In the genomic region with DNA sequence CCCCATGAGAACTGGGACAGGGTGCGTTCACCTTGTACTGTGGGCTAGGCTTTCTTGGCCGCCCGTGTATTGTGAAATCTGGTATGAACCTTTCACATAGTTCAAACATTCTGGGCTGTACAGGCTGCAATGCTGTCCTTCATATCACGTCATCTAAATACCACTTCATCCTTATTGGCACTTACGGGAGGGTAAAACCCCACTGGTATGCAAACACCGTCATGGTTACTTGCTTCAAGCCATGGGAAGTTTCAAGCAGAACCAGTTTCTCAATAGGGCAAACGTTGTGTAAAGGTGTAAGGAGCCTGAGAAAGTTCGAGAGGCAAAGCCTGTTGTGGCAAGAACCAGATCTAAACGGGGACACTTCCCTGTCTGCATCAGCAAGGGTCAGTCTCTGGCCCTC, we compare ENCODE assay signal across 10 mouse cellular contexts. TPM values are rescaled to one million over a fixed set of nuclear protein-coding genes. Genes with fewer than 3 reads are reported as not detected.
DNase-seq lines count a peak whose midpoint lies in the region; ATAC-seq lines count a peak whose summit lies in the region.
"Had no signal": no experiment of that assay in that cellular context is flagged by ENCODE, and none has a peak within 500 bp of the region (broad histone marks: within the 10 kb centered on the region; RNA-seq: fewer than 3 reads in every experiment).

No protein-coding gene starts in this region.

- H3K9me3 ChIP-seq in limb, embryonic 15.5 days = no peaks in the 10 kb centered on the region
- H3K9me3 ChIP-seq in limb, embryonic 10.5 days (replicated peaks) = no peaks in the 10 kb centered on the region
- H3K9me3 ChIP-seq in embryonic facial prominence, embryonic 15.5 days (replicated peaks) = no peaks in the 10 kb centered on the region
- no peaks in the 10 kb centered on the region for H3K9me3 ChIP-seq in hindbrain, embryonic 14.5 days (ENCODE audit: control insufficient read depth, low read length)
- H3K9me3 ChIP-seq in midbrain, embryonic 13.5 days = no peaks in the 10 kb centered on the region
- H3K9me3 ChIP-seq: hindbrain, embryonic 15.5 days had no signal

- no peak overlapping the region for H3K4me3 ChIP-seq in limb, embryonic 15.5 days
- H3K4me3 ChIP-seq in limb, embryonic 10.5 days = no peak overlapping the region
- no peak overlapping the region for H3K4me3 ChIP-seq in embryonic facial prominence, embryonic 15.5 days (replicated peaks)
- no peak overlapping the region for H3K4me3 ChIP-seq in hindbrain, embryonic 14.5 days (replicated peaks; ENCODE audit: low read length)
- H3K4me3 ChIP-seq in midbrain, embryonic 13.5 days (replicated peaks) = no peak overlapping the region
- H3K4me3 ChIP-seq: hindbrain, embryonic 15.5 days had no signal

- H3K9ac ChIP-seq in limb, embryonic 15.5 days = no peak overlapping the region
- no peak overlapping the region for H3K9ac ChIP-seq in embryonic facial prominence, embryonic 15.5 days
- H3K9ac ChIP-seq in hindbrain, embryonic 14.5 days = no peak overlapping the region
- H3K9ac ChIP-seq in midbrain, embryonic 13.5 days (replicated peaks) = no peak overlapping the region
- H3K9ac ChIP-seq: hindbrain, embryonic 15.5 days had no signal

- no peaks in the 10 kb centered on the region for H3K27me3 ChIP-seq in limb, embryonic 15.5 days
- H3K27me3 ChIP-seq in limb, embryonic 10.5 days (ENCODE audit: low read depth, poor library complexity, severe bottlenecking) = no peaks in the 10 kb centered on the region
- no peaks in the 10 kb centered on the region for H3K27me3 ChIP-seq in embryonic facial prominence, embryonic 15.5 days
- no peaks in the 10 kb centered on the region for H3K27me3 ChIP-seq in hindbrain, embryonic 14.5 days (ENCODE audit: control insufficient read depth, insufficient read depth, low read length)
- no peaks in the 10 kb centered on the region for H3K27me3 ChIP-seq in midbrain, embryonic 13.5 days
- H3K27me3 ChIP-seq: hindbrain, embryonic 15.5 days had no signal

- no peak for DNase-seq in limb, embryonic 10.5 days (ENCODE audit: low spot score)
- peak; percentile 38 for DNase-seq in kidney, postnatal 14 days
- no peak for DNase-seq in hindbrain, embryonic 14.5 days (ENCODE audit: low spot score)
- DNase-seq in gastrocnemius, postnatal 14 days = no peak
- DNase-seq: cerebellum, adult 2 months had no signal

- peak; percentile 65; the same call in 1 of the 2 replicates for ATAC-seq in limb, embryonic 15.5 days (ENCODE audit: insufficient number of reproducible peaks, low FRiP score, low TSS enrichment, low read depth)
- ATAC-seq in embryonic facial prominence, embryonic 15.5 days (ENCODE audit: insufficient number of reproducible peaks, low FRiP score, low TSS enrichment, low read depth) = peak; percentile 51; the same call in 1 of the 2 replicates
- peak; percentile 97 for ATAC-seq in neutrophil, adult 5-6 weeks (ENCODE audit: extremely low read depth, insufficient number of reproducible peaks, low FRiP score, poor library complexity, severe bottlenecking)
- no peak for ATAC-seq in hindbrain, embryonic 14.5 days (ENCODE audit: low FRiP score)
- ATAC-seq in midbrain, embryonic 13.5 days = no peak

- WGBS in limb, embryonic 15.5 days = 62% methylated on average over 9 of the region's 9 CpGs
- 83% methylated on average over 9 of the region's 9 CpGs for WGBS in limb, embryonic 10.5 days
- WGBS in embryonic facial prominence, embryonic 15.5 days = 51% methylated on average over 9 of the region's 9 CpGs
- WGBS in hindbrain, embryonic 14.5 days = 84% methylated on average over 9 of the region's 9 CpGs
- WGBS in midbrain, embryonic 13.5 days = 82% methylated on average over 9 of the region's 9 CpGs

- H3K4me2 ChIP-seq in limb, embryonic 15.5 days = no peak overlapping the region
- H3K4me2 ChIP-seq in embryonic facial prominence, embryonic 15.5 days (replicated peaks) = no peak overlapping the region
- no peak overlapping the region for H3K4me2 ChIP-seq in hindbrain, embryonic 14.5 days (replicated peaks)
- no peak overlapping the region for H3K4me2 ChIP-seq in midbrain, embryonic 13.5 days (replicated peaks)
- H3K4me2 ChIP-seq: hindbrain, embryonic 15.5 days had no signal

- no peaks in the 10 kb centered on the region for H3K36me3 ChIP-seq in limb, embryonic 15.5 days
- no peaks in the 10 kb centered on the region for H3K36me3 ChIP-seq in limb, embryonic 10.5 days
- no peaks in the 10 kb centered on the region for H3K36me3 ChIP-seq in embryonic facial prominence, embryonic 15.5 days
- H3K36me3 ChIP-seq in hindbrain, embryonic 14.5 days (replicated peaks; ENCODE audit: control insufficient read depth, insufficient read depth) = no peaks in the 10 kb centered on the region
- no peaks in the 10 kb centered on the region for H3K36me3 ChIP-seq in midbrain, embryonic 13.5 days
- H3K36me3 ChIP-seq: hindbrain, embryonic 15.5 days had no signal

- intact Hi-C loops in gastrocnemius, postnatal 14 days (cut with DNase I; ENCODE audit: low total_unique reads) = no loop called here

- 0 out of 2 replicates have a peak overlapping the region, but pooled peaks have one; percentile 29 for H3K27ac ChIP-seq in limb, embryonic 15.5 days
- H3K27ac ChIP-seq in limb, embryonic 10.5 days = no peak overlapping the region
- H3K27ac ChIP-seq in embryonic facial prominence, embryonic 15.5 days (replicated peaks) = peak overlapping the region; percentile 60; the same call in 1 of the 2 replicates
- H3K27ac ChIP-seq in hindbrain, embryonic 14.5 days = no peak overlapping the region
- no peak overlapping the region for H3K27ac ChIP-seq in midbrain, embryonic 13.5 days
- H3K27ac ChIP-seq: hindbrain, embryonic 15.5 days had no signal

- H3K4me1 ChIP-seq in limb, embryonic 15.5 days = no peaks in the 10 kb centered on the region
- no peaks in the 10 kb centered on the region for H3K4me1 ChIP-seq in limb, embryonic 10.5 days
- no peaks in the 10 kb centered on the region for H3K4me1 ChIP-seq in embryonic facial prominence, embryonic 15.5 days
- H3K4me1 ChIP-seq in hindbrain, embryonic 14.5 days (replicated peaks; ENCODE audit: control insufficient read depth, insufficient read depth, low read length) = no peaks in the 10 kb centered on the region
- H3K4me1 ChIP-seq in midbrain, embryonic 13.5 days (replicated peaks) = no peaks in the 10 kb centered on the region
- H3K4me1 ChIP-seq: hindbrain, embryonic 15.5 days had no signal

RNA-seq across cellular contexts. Expression of gene Dusp16, which starts 10.2 kb away (rescaled TPM):
- 21.5 and 22.6 TPM in 2 replicates for polyA plus RNA-seq in limb, embryonic 15.5 days (2015; fragmentation: Nextera tagmentation; extraction: Ambion mirVana)
- 8.7 and 10.0 TPM in 2 replicates for polyA plus RNA-seq in limb, embryonic 10.5 days (2016; fragmentation: Nextera tagmentation; extraction: Ambion mirVana)
- polyA plus RNA-seq in embryonic facial prominence, embryonic 15.5 days (2015; fragmentation: Nextera tagmentation; extraction: Ambion mirVana) = 19.6 and 20.3 TPM in 2 replicates
- total RNA-seq in neutrophil, adult 5-6 weeks (2017) = 19.6 and 20.3 TPM in 2 replicates
- 5.4 and 5.7 TPM in 2 replicates for polyA plus RNA-seq in hindbrain, embryonic 14.5 days (2014; fragmentation: Nextera tagmentation; extraction: Ambion mirVana)
- 10 to 100 TPM; 13.5 to 14.4 TPM for total RNA-seq in gastrocnemius, postnatal 14 days (2021)
- 7.5 and 7.7 TPM in 2 replicates for polyA plus RNA-seq in midbrain, embryonic 13.5 days (2015; fragmentation: Nextera tagmentation; extraction: Ambion mirVana)

RNA-seq across cellular contexts. Expression of gene Crebl2, which starts 27.3 kb away (rescaled TPM):
- 3.3 and 3.9 TPM in 2 replicates for polyA plus RNA-seq in limb, embryonic 15.5 days (2015; fragmentation: Nextera tagmentation; extraction: Ambion mirVana)
- 0.79 and 0.99 TPM in 2 replicates for polyA plus RNA-seq in limb, embryonic 10.5 days (2016; fragmentation: Nextera tagmentation; extraction: Ambion mirVana)
- 3.4 TPM in 2 replicates for polyA plus RNA-seq in embryonic facial prominence, embryonic 15.5 days (2015; fragmentation: Nextera tagmentation; extraction: Ambion mirVana)
- total RNA-seq in neutrophil, adult 5-6 weeks (2017) = 47.6 and 53.7 TPM in 2 replicates
- 3.2 and 3.3 TPM in 2 replicates for polyA plus RNA-seq in hindbrain, embryonic 14.5 days (2014; fragmentation: Nextera tagmentation; extraction: Ambion mirVana)
- 1 to 10 TPM; 3.5 to 5.0 TPM for total RNA-seq in gastrocnemius, postnatal 14 days (2021)
- polyA plus RNA-seq in midbrain, embryonic 13.5 days (2015; fragmentation: Nextera tagmentation; extraction: Ambion mirVana) = 3.7 and 4.3 TPM in 2 replicates

Comparison
In these comparisons a context has a peak if more than half of its experiments do, and no peak if none do; other contexts are left out.
1. H3K27ac ChIP-seq: peak in limb, embryonic 15.5 days (single experiment) and embryonic facial prominence, embryonic 15.5 days (single experiment); none in limb, embryonic 10.5 days (single experiment), hindbrain, embryonic 14.5 days (single experiment) and midbrain, embryonic 13.5 days (single experiment).
2. ATAC-seq: peak in limb, embryonic 15.5 days (single experiment), embryonic facial prominence, embryonic 15.5 days (single experiment) and neutrophil, adult 5-6 weeks (single experiment); none in hindbrain, embryonic 14.5 days (single experiment) and midbrain, embryonic 13.5 days (single experiment).